Mouse (Mus musculus) C2C12 (cell line): ENCODE measurements around the gene Lrrc8d. TPM values are rescaled to one million over a fixed set of nuclear protein-coding genes. Genes with fewer than 3 reads are reported as not detected.
A peak's percentile ranks its signal among the peaks of the same experiment; 100 is the strongest.

Experiments
- H3K27me3 ChIP-seq: one replicate; pipeline ENCODE4 v1.6.1; 2011; ENCODE audit not compliant: control insufficient read depth, insufficient read depth, insufficient read length
- H3K36me3 ChIP-seq: one replicate; pipeline ENCODE4 v1.6.1; 2011; ENCODE audit not compliant: control insufficient read depth, insufficient read depth
- H3K4me3 ChIP-seq: one replicate; pipeline ENCODE4 v1.5.1; 2011; ENCODE audit warnings: mild to moderate bottlenecking, control low read depth; ENCODE audit not compliant: poor library complexity, insufficient read depth, severe bottlenecking
- H3K79me2 ChIP-seq: one replicate; pipeline ENCODE4 v1.6.1; 2011; ENCODE audit not compliant: control insufficient read depth, insufficient read depth
- H3K79me3 ChIP-seq: one replicate; pipeline ENCODE4 v1.6.1; 2011; ENCODE audit warnings: low read depth, control low read depth
- H3ac ChIP-seq: one replicate; pipeline ENCODE3; 2011; ENCODE audit warnings: low read depth; ENCODE audit not compliant: control insufficient read depth, insufficient read length
- CEBPB ChIP-seq: IDR thresholded peaks from one replicate; pipeline ENCODE4 v1.6.1; 2011; ENCODE audit warnings: low read depth, mild to moderate bottlenecking, control low read depth, moderate library complexity
- CTCF ChIP-seq: IDR thresholded peaks from one replicate; pipeline ENCODE4 v1.5.1; 2011; ENCODE audit not compliant: control insufficient read depth, insufficient read depth, insufficient read length
- FOSL1 ChIP-seq: IDR thresholded peaks from one replicate; pipeline ENCODE4 v1.8.0; 2011; ENCODE audit warnings: mild to moderate bottlenecking, low read length; ENCODE audit not compliant: poor library complexity, insufficient read depth, severe bottlenecking
- MAX ChIP-seq: IDR thresholded peaks from one replicate; pipeline ENCODE4 v1.6.1; 2011; ENCODE audit warnings: mild to moderate bottlenecking, control low read depth
- MYOD1 ChIP-seq: IDR thresholded peaks from one replicate; pipeline ENCODE4 v1.6.1; 2011; ENCODE audit warnings: low read depth; ENCODE audit not compliant: control insufficient read depth, insufficient read length
- MYOG ChIP-seq: IDR thresholded peaks from one replicate; pipeline ENCODE4 v1.6.1; 2011; ENCODE audit not compliant: control insufficient read depth, insufficient read length; ENCODE audit errors: extremely low read depth
- USF1 ChIP-seq: IDR thresholded peaks from one replicate; pipeline ENCODE4 v1.6.1; 2011; ENCODE audit warnings: low read depth, mild to moderate bottlenecking, control low read depth, moderate library complexity
- polyA plus RNA-seq: library from polyadenylated mRNA; unstranded; fragments of >200 nt; fragmentation: generic; extraction: Trizol; gene quantifications from one replicate; pipeline ENCODE4 v1.2.1, GENCODE M21; 2012; ENCODE audit warnings: missing spikeins

Lrrc8d gene
- polyA plus RNA-seq, 1 experiment = 21.1 TPM

DNA sequence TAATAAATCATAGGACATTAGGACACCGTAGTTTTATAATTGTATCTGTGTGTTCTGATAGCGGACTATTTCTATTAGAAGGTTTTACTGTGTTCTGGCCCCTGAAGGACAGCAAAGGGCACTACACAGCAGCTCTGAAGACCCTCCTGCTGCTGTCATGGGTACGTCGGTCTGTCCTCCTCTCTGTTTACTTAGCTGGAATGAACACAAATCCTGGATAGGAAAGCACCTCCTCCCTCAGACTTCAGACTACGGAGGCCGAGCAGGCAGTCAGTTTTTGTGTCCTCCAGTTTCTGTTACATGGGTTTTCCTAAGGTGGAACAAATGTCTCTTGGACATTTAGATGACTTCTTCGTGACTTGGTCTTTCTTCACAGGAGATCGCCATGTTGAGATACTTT lies 78.4 kb downstream of the Lrrc8d start:
- no peak overlapping the region for H3K4me3 ChIP-seq
- TF ChIP-seq MYOD1 (no peak), CTCF (no peak), MYOG (no peak), CEBPB (no peak)
- H3ac ChIP-seq = no peak overlapping the region
- no peaks in the 10 kb centered on the region for H3K27me3 ChIP-seq
- no peaks in the 10 kb centered on the region for H3K36me3 ChIP-seq
- peaks cover 5% of the 10 kb centered on the region for H3K79me2 ChIP-seq
- H3K79me3 ChIP-seq = no peaks in the 10 kb centered on the region

DNA sequence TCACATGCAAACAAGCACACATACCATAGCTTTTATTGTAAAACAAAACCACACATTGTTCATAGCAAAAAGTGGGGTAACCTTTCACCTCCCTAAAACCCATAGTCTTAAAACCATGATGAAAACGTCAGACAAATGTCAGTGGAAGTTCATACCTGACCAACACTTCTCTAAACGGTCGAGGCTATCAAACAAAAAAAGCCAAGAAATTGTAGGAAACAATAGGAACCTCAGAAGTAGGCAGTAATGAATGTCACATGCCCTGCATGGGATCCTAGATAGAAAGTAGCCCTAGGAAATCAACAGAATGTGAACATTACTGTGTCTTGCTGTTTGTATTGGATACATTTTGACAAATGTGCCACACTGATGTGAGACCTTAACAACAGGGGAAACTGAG lies 79.0 kb downstream of the Lrrc8d start:
- H3K4me3 ChIP-seq = no peak overlapping the region
- no peaks in the 10 kb centered on the region for H3K27me3 ChIP-seq
- H3K36me3 ChIP-seq = no peaks in the 10 kb centered on the region
- TF ChIP-seq USF1 (peak; percentile 53), CEBPB (no peak), MYOD1 (peak; percentile 37), MAX (no peak), MYOG (no peak), CTCF (no peak)
- no peaks in the 10 kb centered on the region for H3K79me3 ChIP-seq
- no peak overlapping the region for H3ac ChIP-seq
- peaks cover 5% of the 10 kb centered on the region for H3K79me2 ChIP-seq

GRCm38 (mm10) chr5:105779331-105779730 lies 79.6 kb downstream of the Lrrc8d start:
- Histone ChIP-seq H3K79me3 (no peaks in the 10 kb centered on the region), H3K27me3 (no peaks in the 10 kb centered on the region), H3ac (no peak overlapping the region), H3K79me2 (peaks cover 5% of the 10 kb centered on the region), H3K36me3 (no peaks in the 10 kb centered on the region), H3K4me3 (no peak overlapping the region)
- TF ChIP-seq CEBPB (peak; percentile 84), CTCF (no peak), MAX (no peak), MYOD1 (no peak), MYOG (no peak), USF1 (no peak), FOSL1 (peak; percentile 57)

GRCm38 (mm10) chr5:105783848-105784247 lies 84.1 kb downstream of the Lrrc8d start:
- Histone ChIP-seq H3K4me3 (no peak overlapping the region), H3K79me2 (no peaks in the 10 kb centered on the region), H3K79me3 (peaks cover 2% of the 10 kb centered on the region), H3K27me3 (no peaks in the 10 kb centered on the region), H3K36me3 (no peaks in the 10 kb centered on the region), H3ac (no peak overlapping the region)
- TF ChIP-seq MAX (no peak), FOSL1 (no peak), MYOG (no peak), CTCF (no peak), CEBPB (no peak), USF1 (no peak), MYOD1 (no peak)

GRCm38 (mm10) chr5:105784724-105785123 lies 85.0 kb downstream of the Lrrc8d start:
- no peak for TF ChIP-seq USF1
- no peak for TF ChIP-seq MYOG
- no peak for TF ChIP-seq FOSL1
- no peak for TF ChIP-seq CEBPB
- TF ChIP-seq MAX = no peak
- no peak for TF ChIP-seq CTCF
- TF ChIP-seq MYOD1 = no peak
- H3K36me3 ChIP-seq = no peaks in the 10 kb centered on the region

GRCm38 (mm10) chr5:105787577-105787976 lies 87.8 kb downstream of the Lrrc8d start:
- H3ac ChIP-seq = no peak overlapping the region
- no peaks in the 10 kb centered on the region for H3K27me3 ChIP-seq
- no peak overlapping the region for H3K4me3 ChIP-seq
- TF ChIP-seq CEBPB = no peak
- TF ChIP-seq CTCF = no peak
- no peak for TF ChIP-seq MAX
- no peak for TF ChIP-seq USF1
- no peak for TF ChIP-seq MYOG
- no peak for TF ChIP-seq FOSL1
- TF ChIP-seq MYOD1 = no peak
- no peaks in the 10 kb centered on the region for H3K36me3 ChIP-seq
- no peaks in the 10 kb centered on the region for H3K79me2 ChIP-seq
- H3K79me3 ChIP-seq = peaks cover 2% of the 10 kb centered on the region

More at GRCm38 (mm10) chr5:105784724-105785123, 85.0 kb downstream of the Lrrc8d start:
- no peak overlapping the region for H3K4me3 ChIP-seq
- no peaks in the 10 kb centered on the region for H3K79me2 ChIP-seq
- no peak overlapping the region for H3ac ChIP-seq
- peaks cover 2% of the 10 kb centered on the region for H3K79me3 ChIP-seq
- no peaks in the 10 kb centered on the region for H3K27me3 ChIP-seq
